Mouse (Mus musculus) pancreas, adult 10 weeks (tissue): ENCODE results near the gene Tom1. TPM values are rescaled to one million over a fixed set of nuclear protein-coding genes. Genes with fewer than 3 reads are reported as not detected.

ENCODE experiments used
- polyA plus RNA-seq: library from polyadenylated mRNA; stranded (reverse); fragments of 350-450 nt; fragmentation: Illumina TruSeq; extraction: RNeasy Lipid Tissue Mini Kit (QIAGEN cat#74804); gene quantifications from one replicate; pipeline ENCODE4 v1.2.3, GENCODE M21; 2015; ENCODE audit warnings: low read depth, low replicate concordance; ENCODE audit not compliant: insufficient read depth

Gene Tom1
- polyA plus RNA-seq: 15.7 TPM

GRCm38 (mm10) chr8:75033511-75034243 is at the start of gene Tom1:
Gene Tom1, plus strand, starts transcription at chr8:75033705.

GRCm38 (mm10) chr8:74993081-74993474 is 40.4 kb upstream of the Tom1 start, which contains the start of gene Hmgxb4:
Gene Hmgxb4, plus strand, starts transcription at chr8:74993356.

GRCm38 (mm10) chr8:75093399-75094156 is 60.1 kb downstream of the Tom1 start, which contains the start of gene Hmox1:
Gene Hmox1, plus strand, starts transcription at chr8:75093621.

GRCm38 (mm10) chr8:75109236-75109967 is 75.9 kb downstream of the Tom1 start, which contains the start of gene Mcm5:
Gene Mcm5, plus strand, starts transcription at chr8:75109569.

Other genes with a start within 250 kb of the Tom1 start
- not detected for gene Isx, start 160.5 kb upstream of the Tom1 start, polyA plus RNA-seq
- 5.1 TPM for gene Hmgxb4, start 40.3 kb upstream of the Tom1 start, polyA plus RNA-seq
- 3.7 TPM for gene Hmox1, start 59.9 kb downstream of the Tom1 start, polyA plus RNA-seq
- 1.1 TPM for gene Mcm5, start 75.9 kb downstream of the Tom1 start, polyA plus RNA-seq
- 0.57 TPM for gene Rasd2, start 180.2 kb downstream of the Tom1 start, polyA plus RNA-seq